Mouse (Mus musculus) heart, embryonic 14.5 days (tissue): ENCODE results near the gene Sgta. TPM values are rescaled to one million over a fixed set of nuclear protein-coding genes. Genes with fewer than 3 reads are reported as not detected.

Experiments
- ATAC-seq: fragments of 200-750 bp; cut with Nextera tagmentation; 2 replicates; pipeline ENCODE4 v1.8.0; 2017; ENCODE audit warnings: low read depth, moderate TSS enrichment; ENCODE audit not compliant: insufficient number of reproducible peaks, insufficient read depth, low FRiP score
- H3K27ac ChIP-seq, 2 experiments: fragments of 200-500 bp in 1 of 2; fragments of 300-500 bp in 1 of 2; sonication (generic) in 1 of 2; replicated peaks in 1 of 2; 2 replicates each; pipeline ENCODE4 v1.5.1; 2012 to 2014; ENCODE audit warnings: low read depth in 2 of 2, low read length in 2 of 2, control low read depth in 1 of 2, mild to moderate bottlenecking in 1 of 2, mixed read lengths in 1 of 2; ENCODE audit not compliant: control insufficient read depth in 1 of 2, insufficient read depth in 1 of 2
- H3K27me3 ChIP-seq: fragments of 300-500 bp; sonication (generic); 2 replicates; pipeline ENCODE4 v1.6.1; 2014; ENCODE audit warnings: mild to moderate bottlenecking, low read length, control low read depth; ENCODE audit not compliant: control insufficient read depth, insufficient read depth
- H3K36me3 ChIP-seq: fragments of 300-500 bp; sonication (generic); 2 replicates; pipeline ENCODE4 v1.6.1; 2014; ENCODE audit warnings: mild to moderate bottlenecking, control low read depth, low read length, mixed read lengths; ENCODE audit not compliant: control insufficient read depth, insufficient read depth
- H3K4me1 ChIP-seq, 2 experiments: fragments of 200-500 bp in 1 of 2; fragments of 300-500 bp in 1 of 2; sonication (generic) in 1 of 2; 2 replicates each; pipeline ENCODE4 v1.6.1; 2012 to 2014; ENCODE audit warnings: low read length in 2 of 2, control low read depth in 1 of 2, mixed read lengths in 1 of 2; ENCODE audit not compliant: control insufficient read depth in 2 of 2, insufficient read depth in 2 of 2
- H3K4me2 ChIP-seq: fragments of 300-500 bp; sonication (generic); 2 replicates; pipeline ENCODE4 v1.6.1; 2014; ENCODE audit warnings: mild to moderate bottlenecking, low read length
- H3K4me3 ChIP-seq, 2 experiments: fragments of 200-500 bp in 1 of 2; fragments of 300-500 bp in 1 of 2; sonication (generic) in 1 of 2; 2 replicates each; pipeline ENCODE4 v1.5.1; 2012 to 2014; ENCODE audit warnings: low read length in 2 of 2, mild to moderate bottlenecking in 2 of 2, control low read depth in 1 of 2, low read depth in 1 of 2, moderate library complexity in 1 of 2; ENCODE audit not compliant: control insufficient read depth in 1 of 2, insufficient read depth in 1 of 2
- H3K9ac ChIP-seq: fragments of 300-500 bp; sonication (generic); 2 replicates; pipeline ENCODE4 v1.6.1; 2014; ENCODE audit warnings: mild to moderate bottlenecking, low read length
- H3K9me3 ChIP-seq: fragments of 300-500 bp; sonication (generic); 2 replicates; pipeline ENCODE4 v1.6.1; 2016; ENCODE audit warnings: low read length, control low read depth; ENCODE audit not compliant: control insufficient read depth
- WGBS: fragments of 180-500 bp; shearing (Covaris S2); extraction: QIAGEN DNeasy Blood & Tissue Kit; methylation state at CpG from one replicate; pipeline ENCODE4 v1.1.7; 2014; 5-methylcytosine and 5-hydroxymethylcytosine counted together
- polyA plus RNA-seq: library from polyadenylated mRNA; unstranded; fragments of >200 nt; fragmentation: Nextera tagmentation; extraction: Ambion mirVana; gene quantifications from 2 replicates; pipeline ENCODE4 v1.2.1, GENCODE M21; 2014

Gene Sgta
- 133 and 136 TPM in 2 replicates for polyA plus RNA-seq

DNA sequence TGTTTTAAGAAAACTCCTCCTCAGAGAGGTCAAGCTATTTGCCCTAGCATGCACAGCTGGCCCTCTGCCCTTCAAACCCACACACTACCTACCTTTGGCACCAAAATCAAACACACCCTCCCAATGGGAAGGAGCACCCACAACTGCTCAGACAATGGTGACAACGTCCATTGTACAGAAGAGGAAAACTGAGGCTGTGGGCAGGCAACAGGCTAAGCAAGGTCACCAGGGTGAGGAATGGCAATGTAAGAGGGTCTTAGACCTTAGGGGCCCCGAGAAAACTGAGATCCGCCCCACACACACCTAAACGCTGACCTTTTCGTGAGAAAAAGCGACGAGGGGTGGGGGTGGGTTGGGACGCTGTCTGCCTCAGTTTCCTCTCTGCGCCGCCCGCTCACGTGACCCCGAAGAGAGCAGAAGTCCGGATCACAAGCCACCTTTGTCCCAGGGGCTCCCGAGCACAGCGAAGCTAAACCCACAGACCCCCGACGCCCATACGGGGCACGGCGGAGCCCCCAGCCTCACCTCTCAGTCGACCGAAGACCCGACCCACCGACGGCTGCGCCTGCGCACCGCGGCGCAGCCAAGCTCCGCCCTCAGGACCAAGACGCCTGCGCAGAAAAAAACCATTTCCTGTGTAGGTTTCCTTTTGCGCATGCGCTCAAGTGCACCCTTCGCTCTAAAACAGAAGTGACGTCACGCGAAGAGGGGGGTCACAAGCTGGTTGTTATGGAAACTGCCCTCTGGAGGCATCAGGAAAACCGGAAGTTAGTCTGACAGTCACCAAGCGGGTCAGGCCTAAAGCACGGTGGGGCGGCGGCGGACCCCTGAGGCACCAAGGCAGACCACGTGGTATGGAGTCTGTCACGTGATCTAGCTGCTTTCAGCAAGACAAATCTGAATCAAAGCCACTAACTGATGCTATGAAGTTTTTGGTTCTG lies at the start of gene Sgta:
Gene Sgta (minus strand): TSS at position 579 of the 941 bp plus-strand sequence.
- WGBS, result under 1% methylated on average over 48 of the region's 48 CpGs
- H3K4me3 ChIP-seq, result peak within 1 kb of the TSS; percentile 88 to 89
- peak within 1 kb of the TSS in 1 of 2 experiments; percentile 68; a peak in 2 of 4 replicates for H3K27ac ChIP-seq
- peak; percentile 95 for ATAC-seq
- H3K27me3 ChIP-seq, result no peaks in the 10 kb centered on the region
- no peaks in the 10 kb centered on the region for H3K9me3 ChIP-seq
- H3K36me3 ChIP-seq, result 0 out of 2 replicates have a peak, but pooled peaks cover 3% of the 10 kb centered on the region
- peak within 1 kb of the TSS; percentile 91 for H3K4me2 ChIP-seq
- H3K9ac ChIP-seq, result peak within 1 kb of the TSS; percentile 93
- H3K4me1 ChIP-seq, result peaks cover 9 to 24% of the 10 kb centered on the region in 2 experiments; a peak in 3 of 4 replicates

DNA sequence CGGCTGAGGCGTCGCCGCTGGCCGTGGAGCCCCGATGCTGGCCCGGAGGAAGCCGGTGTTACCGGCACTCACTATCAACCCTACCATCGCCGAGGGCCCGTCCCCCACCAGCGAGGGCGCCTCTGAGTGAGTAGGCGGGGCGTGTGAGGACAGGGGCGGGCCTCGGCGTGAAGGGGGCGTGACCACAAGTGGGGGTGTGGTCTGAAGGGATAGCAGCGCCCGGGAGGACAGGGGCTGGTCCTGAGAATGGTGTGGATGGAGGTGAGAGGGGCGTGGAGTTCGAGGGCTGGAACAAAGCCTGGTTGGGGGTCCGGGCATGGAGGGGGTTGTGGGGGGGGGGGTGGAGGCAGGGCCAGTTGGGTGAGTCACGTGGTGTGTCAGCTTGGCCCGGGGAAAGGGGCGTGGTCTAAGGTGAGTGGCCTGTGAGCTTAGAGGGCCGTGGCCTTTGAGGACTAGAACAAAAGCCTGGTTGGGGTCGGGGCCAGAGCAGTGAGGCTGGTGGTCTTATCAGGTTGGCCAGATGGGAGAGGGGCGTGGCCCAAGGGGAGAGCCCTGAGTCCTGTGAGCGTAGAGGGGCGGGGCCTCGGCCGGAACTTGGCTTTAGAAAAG lies 46.2 kb upstream of the Sgta start:
- Histone ChIP-seq H3K9me3 (no peaks in the 10 kb centered on the region), H3K4me1 (peaks cover 10 to 18% of the 10 kb centered on the region in 2 experiments), H3K27me3 (no peaks in the 10 kb centered on the region), H3K27ac (peak overlapping the region; percentile 93 to 99), H3K4me3 (peak overlapping the region; percentile 75 to 97), H3K9ac (peak overlapping the region; percentile 99), H3K36me3 (peaks cover 35% of the 10 kb centered on the region), H3K4me2 (peak overlapping the region; percentile 90)
- WGBS, result 1% methylated on average over 35 of the region's 35 CpGs
- ATAC-seq, result peak; percentile 83

DNA sequence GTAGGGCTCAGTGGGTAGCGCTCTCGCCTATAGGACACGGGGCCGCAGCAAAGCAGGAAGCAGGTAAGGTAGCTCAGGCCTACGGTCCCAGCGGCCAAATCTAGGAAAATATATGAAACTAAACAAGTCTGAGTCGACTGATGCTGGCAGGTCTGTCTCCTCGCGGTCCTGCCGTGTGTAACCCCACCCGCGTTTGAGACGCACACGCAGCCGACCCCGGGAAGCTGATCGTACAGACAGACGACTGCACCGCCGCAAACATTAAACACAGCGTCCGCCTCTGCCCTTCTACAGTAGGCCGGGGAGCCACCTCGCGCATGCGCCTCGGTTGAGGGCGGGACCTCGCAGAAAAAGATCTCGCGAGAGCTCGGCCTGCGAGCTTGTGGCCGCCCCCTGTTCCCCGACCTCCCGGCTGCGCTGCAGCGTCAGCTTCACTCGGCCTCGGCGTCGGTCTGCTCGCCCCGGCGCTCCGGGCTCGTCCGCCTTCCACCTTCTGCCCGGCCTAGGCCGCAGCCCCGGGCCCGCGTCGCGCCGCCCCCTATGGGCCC lies 45.7 kb upstream of the Sgta start, which contains the start of gene Map2k2:
Gene Map2k2 (plus strand): TSS at position 351 of the 548 bp plus-strand sequence.
- Histone ChIP-seq H3K4me1 (peaks cover 10 to 18% of the 10 kb centered on the region in 2 experiments), H3K4me2 (peak within 1 kb of the TSS; percentile 90), H3K9me3 (no peaks in the 10 kb centered on the region), H3K36me3 (peaks cover 29% of the 10 kb centered on the region), H3K9ac (peak within 1 kb of the TSS; percentile 99), H3K27ac (peak within 1 kb of the TSS; percentile 93 to 99), H3K27me3 (no peaks in the 10 kb centered on the region), H3K4me3 (peak within 1 kb of the TSS; percentile 75 to 97)
- WGBS, result under 1% methylated on average over 56 of the region's 56 CpGs
- peak; percentile 91 for ATAC-seq

DNA sequence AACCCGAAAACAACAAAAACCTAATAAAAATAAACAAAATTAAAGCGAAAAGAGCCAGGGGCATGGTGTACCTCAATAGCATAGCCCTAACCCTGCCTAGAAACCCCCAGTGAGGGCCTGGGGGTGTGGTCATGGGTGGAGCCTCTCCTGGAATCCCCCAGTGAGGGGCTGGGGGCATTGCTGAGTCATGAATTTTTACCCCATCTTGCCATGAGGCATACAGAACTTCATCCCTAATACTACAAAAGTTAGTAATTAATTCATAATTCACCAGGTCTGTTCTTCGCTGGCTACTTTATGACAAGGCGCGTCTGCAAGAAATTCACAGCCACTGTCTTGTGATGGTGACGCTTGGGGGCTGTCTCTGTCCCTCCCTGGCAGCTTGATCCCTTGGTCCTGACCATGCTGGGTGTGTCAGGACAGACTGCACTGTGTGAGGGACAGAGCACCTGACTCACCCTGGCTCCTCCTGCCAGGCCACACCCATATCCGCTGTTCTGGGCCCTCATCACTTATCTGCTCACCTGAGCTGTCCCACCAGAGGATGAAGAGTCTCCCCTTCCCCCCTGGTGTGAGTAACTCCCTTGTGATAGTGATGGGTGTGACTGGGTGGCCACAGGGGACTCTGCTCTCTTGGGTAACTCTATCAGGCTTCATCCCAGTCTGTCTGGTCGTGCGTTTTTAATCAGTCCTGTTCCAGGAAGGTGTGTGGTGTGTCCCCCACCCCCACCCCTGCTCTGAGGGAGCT lies 35.1 kb upstream of the Sgta start:
- Histone ChIP-seq H3K36me3 (no peaks in the 10 kb centered on the region), H3K4me3 (no peak overlapping the region), H3K4me1 (peaks cover 0 to 2% of the 10 kb centered on the region in 2 experiments; a peak in 1 of 4 replicates), H3K9me3 (peaks cover 4% of the 10 kb centered on the region; the same call in 1 of the 2 replicates), H3K9ac (no peak overlapping the region), H3K27me3 (no peaks in the 10 kb centered on the region), H3K27ac (no peak overlapping the region), H3K4me2 (no peak overlapping the region)
- ATAC-seq, result no peak
- 51% methylated on average over 9 of the region's 9 CpGs for WGBS

DNA sequence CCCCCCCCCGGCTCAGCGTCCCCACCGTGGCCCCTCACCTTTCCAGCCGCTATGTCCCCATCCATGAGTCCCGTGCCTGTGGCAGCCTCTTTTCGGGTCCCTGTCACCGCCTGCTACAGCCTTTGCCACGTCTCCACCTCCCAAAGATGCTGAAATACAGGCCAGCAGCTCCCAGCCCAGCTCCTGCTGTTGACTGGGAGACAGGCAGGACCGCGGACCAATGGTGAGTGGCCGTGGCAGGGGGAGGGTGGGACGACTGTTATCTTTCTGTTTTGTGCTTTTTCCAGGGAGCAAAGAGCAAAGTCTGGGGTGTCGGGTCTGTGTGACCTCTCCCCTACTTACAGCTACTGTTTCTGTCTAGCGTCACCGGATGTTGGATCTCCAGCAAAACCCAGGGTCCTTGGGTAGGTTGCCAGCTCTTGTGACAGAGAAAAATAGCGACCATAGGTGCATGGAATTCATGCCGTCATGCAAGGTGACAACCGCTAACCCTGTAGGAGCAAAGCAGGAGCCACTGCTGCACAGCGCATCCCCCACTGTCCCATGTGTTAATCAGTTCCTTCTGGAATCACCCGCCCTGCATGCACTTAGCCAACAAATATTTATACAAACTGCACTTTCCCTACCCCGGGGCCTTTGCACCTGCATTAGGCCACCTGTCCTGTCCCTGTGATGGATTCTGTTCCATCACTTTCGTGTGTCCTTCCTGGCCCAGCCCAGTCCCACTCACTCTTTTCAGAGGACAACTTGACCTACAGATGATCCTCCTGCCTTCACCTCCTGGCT lies 32.7 kb upstream of the Sgta start:
- Histone ChIP-seq H3K9ac (no peak overlapping the region; the same call in 1 of the 2 replicates), H3K4me3 (no peak overlapping the region), H3K4me1 (peaks cover 2 to 7% of the 10 kb centered on the region in 2 experiments; a peak in 2 of 4 replicates), H3K36me3 (no peaks in the 10 kb centered on the region), H3K27me3 (no peaks in the 10 kb centered on the region), H3K4me2 (no peak overlapping the region), H3K27ac (no peak overlapping the region), H3K9me3 (peaks cover 4% of the 10 kb centered on the region; the same call in 1 of the 2 replicates)
- WGBS, result 43% methylated on average over 22 of the region's 22 CpGs
- ATAC-seq, result no peak

GRCm38 (mm10) chr10:81090621-81091020 lies 30.6 kb upstream of the Sgta start:
- no peak overlapping the region for H3K27ac ChIP-seq
- H3K9ac ChIP-seq, result no peak overlapping the region
- 73% methylated on average over 7 of the region's 7 CpGs for WGBS
- H3K9me3 ChIP-seq, result no peaks in the 10 kb centered on the region
- H3K4me3 ChIP-seq, result no peak overlapping the region
- H3K27me3 ChIP-seq, result no peaks in the 10 kb centered on the region
- no peak for ATAC-seq
- H3K4me2 ChIP-seq, result no peak overlapping the region
- no peaks in the 10 kb centered on the region for H3K36me3 ChIP-seq
- peaks cover 2 to 7% of the 10 kb centered on the region in 2 experiments; a peak in 2 of 4 replicates for H3K4me1 ChIP-seq
